Mouse (Mus musculus) liver, adult 2 months (tissue): ENCODE measurements at regions not wholly inside any gene's neighbourhood (a gene's known extent, or its start where the extent isn't known, plus 50 kb on each side); places are given as distances from the start of the nearest gene placed in this dataset.

ENCODE experiments used
- CTCF ChIP-seq: fragments of 200-500 bp; IDR thresholded peaks from 2 replicates; pipeline ENCODE4 v1.5.1; 2011; ENCODE audit warnings: low read depth, low read length, control low read depth
- POLR2A ChIP-seq: fragments of 200-500 bp; IDR thresholded peaks from 2 replicates; pipeline ENCODE4 v1.6.1; 2011; ENCODE audit warnings: low read length, control low read depth; ENCODE audit not compliant: insufficient read depth; ENCODE audit errors: extremely low read depth

- TF ChIP-seq POLR2A (no peak), CTCF (peak; percentile 7; the same call in 1 of the 2 replicates)
Measured at GRCm38 (mm10) chr14:64539436-64539835, 435.4 kb downstream of the Prss52 start.
